Mouse (Mus musculus) heart, postnatal 0 days (tissue): ENCODE results near the gene Ston2. TPM values are rescaled to one million over a fixed set of nuclear protein-coding genes. Genes with fewer than 3 reads are reported as not detected.

Experiments used
- ATAC-seq: fragments of 200-750 bp; cut with Nextera tagmentation; 2 replicates; pipeline ENCODE4 v1.8.0; 2017; ENCODE audit warnings: low read depth, moderate number of reproducible peaks, moderate library complexity; ENCODE audit not compliant: insufficient read depth
- DNase-seq: peaks from one replicate; pipeline ENCODE4 v3.0.0-alpha.2; 2016; ENCODE audit warnings: low spot score
- H3K27ac ChIP-seq: fragments of 300-500 bp; sonication (generic); 2 replicates; pipeline ENCODE4 v1.5.1; 2014; ENCODE audit warnings: low read depth, mild to moderate bottlenecking
- H3K27me3 ChIP-seq: fragments of 300-500 bp; sonication (generic); 2 replicates; pipeline ENCODE4 v1.6.1; 2014; ENCODE audit warnings: low read length, mixed read lengths; ENCODE audit not compliant: control insufficient read depth, insufficient read depth
- H3K36me3 ChIP-seq: fragments of 300-500 bp; sonication (generic); replicated peaks from 2 replicates; pipeline ENCODE4 v1.6.1; 2014; ENCODE audit warnings: low read length, mixed read lengths; ENCODE audit not compliant: control insufficient read depth, insufficient read depth
- H3K4me1 ChIP-seq: fragments of 300-500 bp; sonication (generic); 2 replicates; pipeline ENCODE4 v1.6.1; 2014; ENCODE audit warnings: antibody characterized with exemption; ENCODE audit not compliant: control insufficient read depth, insufficient read depth
- H3K4me2 ChIP-seq: fragments of 300-500 bp; sonication (generic); 2 replicates; pipeline ENCODE4 v1.6.1; 2014; ENCODE audit warnings: low read depth, mild to moderate bottlenecking, low read length, moderate library complexity
- H3K4me3 ChIP-seq: fragments of 300-500 bp; sonication (generic); 2 replicates; pipeline ENCODE4 v1.5.1; 2014; ENCODE audit warnings: low read depth, low read length
- H3K9ac ChIP-seq: fragments of 300-500 bp; sonication (generic); replicated peaks from 2 replicates; pipeline ENCODE4 v1.6.1; 2014; ENCODE audit warnings: low read depth, low read length, mixed read lengths
- H3K9me3 ChIP-seq: fragments of 300-500 bp; sonication (generic); replicated peaks from 2 replicates; pipeline ENCODE4 v1.6.1; 2016; ENCODE audit warnings: low read length; ENCODE audit not compliant: control insufficient read depth
- CTCF ChIP-seq: IDR thresholded peaks from 2 replicates; pipeline ENCODE4 v1.5.1; 2016; ENCODE audit warnings: antibody characterized with exemption, control low read depth, low read depth
- EP300 ChIP-seq: IDR thresholded peaks from 2 replicates; pipeline ENCODE4 v1.6.1; 2016; ENCODE audit warnings: antibody characterized with exemption, low read depth
- WGBS: fragments of 180-500 bp; shearing (Covaris S2); extraction: QIAGEN DNeasy Blood & Tissue Kit; methylation state at CpG from one replicate; pipeline ENCODE4 v1.1.7; 2014; 5-methylcytosine and 5-hydroxymethylcytosine counted together
- polyA plus RNA-seq: library from polyadenylated mRNA; unstranded; fragments of >200 nt; fragmentation: Nextera tagmentation; extraction: Ambion mirVana; gene quantifications from 2 replicates; pipeline ENCODE4 v1.2.1, GENCODE M21; 2015
- total RNA-seq: library from RNA; depleted of rRNA; stranded (reverse); fragments of >200 nt; gene quantifications from 2 replicates; pipeline ENCODE4 v1.2.3, GENCODE M21; 2014; ENCODE audit warnings: low replicate concordance

The Ston2 gene
- total and polyA plus RNA-seq, 2 experiments from 2014 or later = 0.57 to 0.95 TPM

DNA sequence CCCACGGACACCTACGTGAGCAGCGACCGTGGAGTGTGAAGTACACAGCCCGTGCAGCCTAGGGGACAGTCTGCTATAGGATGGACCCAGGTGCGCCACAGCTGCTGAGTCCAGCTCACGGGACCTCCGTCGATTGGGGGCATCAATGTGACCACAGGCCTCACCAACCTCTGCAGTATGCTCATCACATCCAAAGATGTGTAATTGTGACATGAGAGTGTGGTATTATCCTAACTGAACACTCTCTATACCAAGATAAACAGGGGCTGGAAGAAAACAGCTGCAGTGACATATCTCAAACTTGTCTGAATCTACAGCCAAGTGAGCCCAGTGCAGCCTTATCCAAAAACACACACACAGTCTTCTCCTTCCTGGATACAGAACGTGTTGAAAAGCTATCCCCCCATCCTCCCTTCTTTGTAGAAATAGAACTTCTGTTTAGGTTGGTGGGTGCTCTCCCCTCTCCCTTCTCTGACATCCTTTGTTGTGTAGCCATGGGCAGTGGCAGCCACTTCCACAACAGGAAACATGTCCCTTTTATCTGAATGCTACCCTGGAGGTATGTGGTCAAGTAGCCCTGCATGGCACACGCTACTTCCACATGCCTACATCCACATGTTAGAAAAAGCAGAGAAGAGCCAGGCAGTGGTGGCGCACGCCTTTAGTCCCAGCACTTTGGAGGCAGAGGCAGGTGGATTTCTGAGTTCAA is 30.2 kb downstream of the Ston2 start:
- ATAC-seq (no peak), DNase-seq (no peak)
- Histone ChIP-seq H3K9ac (no peak overlapping the region), H3K9me3 (no peaks in the 10 kb centered on the region), H3K36me3 (no peaks in the 10 kb centered on the region), H3K27me3 (peaks cover 5% of the 10 kb centered on the region), H3K27ac (no peak overlapping the region), H3K4me3 (no peak overlapping the region), H3K4me1 (no peaks in the 10 kb centered on the region), H3K4me2 (no peak overlapping the region)
- 72% methylated on average over 13 of the region's 13 CpGs for WGBS
- TF ChIP-seq CTCF (no peak), EP300 (no peak)

DNA sequence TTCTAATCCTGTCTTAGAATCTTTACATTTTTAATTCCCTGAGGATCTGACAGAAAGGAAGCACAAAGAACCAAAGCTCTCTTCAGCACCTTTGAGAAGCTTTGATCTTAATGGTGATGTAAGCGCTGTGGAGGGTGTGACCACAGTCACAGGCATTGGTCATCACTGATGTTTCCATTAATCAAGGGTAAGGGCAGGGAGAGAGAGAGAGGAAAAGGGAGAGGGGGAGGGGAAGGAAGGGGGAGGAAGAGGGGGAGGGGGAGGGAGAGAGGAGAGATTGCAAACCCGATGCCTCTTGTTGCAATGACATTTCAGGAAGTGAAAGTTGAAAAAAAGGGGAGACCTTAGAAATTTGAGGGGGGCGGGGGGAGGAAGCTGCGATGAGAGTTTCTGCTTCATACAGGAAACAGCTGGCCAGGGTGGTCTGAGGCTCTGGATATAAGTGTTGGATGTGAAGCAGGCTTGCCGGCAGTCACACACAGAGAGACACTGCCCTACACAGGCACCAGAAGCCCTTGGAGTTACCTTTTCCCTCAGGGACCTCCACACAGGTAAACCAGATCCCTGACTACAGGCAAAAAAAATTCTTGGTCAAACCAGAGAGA is 31.5 kb downstream of the Ston2 start:
- Histone ChIP-seq H3K27ac (no peak overlapping the region), H3K4me2 (no peak overlapping the region), H3K4me3 (no peak overlapping the region), H3K9me3 (no peaks in the 10 kb centered on the region), H3K4me1 (no peaks in the 10 kb centered on the region), H3K36me3 (no peaks in the 10 kb centered on the region), H3K27me3 (peaks cover 5% of the 10 kb centered on the region; the same call in 1 of the 2 replicates), H3K9ac (no peak overlapping the region)
- ATAC-seq (peak; percentile 30; the same call in 1 of the 2 replicates), DNase-seq (no peak)
- TF ChIP-seq EP300 (no peak), CTCF (no peak)
- WGBS = 28% methylated on average over 5 of the region's 5 CpGs

DNA sequence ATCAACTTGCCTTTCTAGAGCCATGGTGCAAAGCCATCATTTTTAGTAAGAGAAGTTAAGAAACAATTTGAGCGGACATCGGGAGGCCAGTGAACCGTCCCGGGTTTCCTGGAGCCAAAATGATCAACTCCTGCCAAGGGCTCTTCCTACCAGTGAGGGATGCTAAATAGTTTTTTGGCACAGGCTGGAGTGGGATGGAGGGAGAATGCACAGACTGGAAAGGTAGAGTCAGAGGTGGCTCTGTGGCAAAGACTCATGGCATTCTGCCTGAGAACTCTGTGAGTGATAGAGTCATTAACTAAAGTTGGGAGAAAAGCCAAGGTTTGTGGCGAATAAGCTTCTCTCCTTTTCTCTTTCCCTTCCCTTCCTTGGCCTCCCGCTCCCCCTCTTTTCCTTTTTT is 33.6 kb downstream of the Ston2 start:
- Histone ChIP-seq H3K9me3 (no peaks in the 10 kb centered on the region), H3K27me3 (no peaks in the 10 kb centered on the region), H3K4me2 (no peak overlapping the region), H3K36me3 (no peaks in the 10 kb centered on the region), H3K4me3 (no peak overlapping the region), H3K9ac (no peak overlapping the region), H3K4me1 (no peaks in the 10 kb centered on the region), H3K27ac (no peak overlapping the region)
- TF ChIP-seq EP300 (no peak), CTCF (no peak)
- no peak for DNase-seq
- 61% methylated on average over 6 of the region's 6 CpGs for WGBS
- no peak for ATAC-seq

DNA sequence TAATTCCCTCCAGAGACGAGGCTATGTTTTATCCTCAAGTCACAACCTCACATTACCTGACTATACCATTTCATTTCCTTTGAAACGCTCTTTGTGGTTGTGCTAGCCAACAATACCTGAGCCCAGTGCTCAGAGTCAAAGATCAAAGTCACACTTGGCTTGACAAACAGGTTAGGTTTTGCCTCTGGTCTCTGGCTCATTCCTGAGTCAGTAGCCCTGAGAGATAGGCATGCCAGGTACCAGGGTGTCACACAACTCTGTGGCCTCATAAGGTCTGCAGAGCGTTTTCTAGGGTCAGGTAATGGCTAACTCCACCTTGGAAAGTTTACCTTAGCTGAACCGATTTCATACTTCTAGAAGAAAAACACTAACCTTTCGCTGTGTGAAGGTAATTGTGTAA is 35.5 kb downstream of the Ston2 start:
- H3K9ac ChIP-seq = no peak overlapping the region
- no peak for ATAC-seq

DNA sequence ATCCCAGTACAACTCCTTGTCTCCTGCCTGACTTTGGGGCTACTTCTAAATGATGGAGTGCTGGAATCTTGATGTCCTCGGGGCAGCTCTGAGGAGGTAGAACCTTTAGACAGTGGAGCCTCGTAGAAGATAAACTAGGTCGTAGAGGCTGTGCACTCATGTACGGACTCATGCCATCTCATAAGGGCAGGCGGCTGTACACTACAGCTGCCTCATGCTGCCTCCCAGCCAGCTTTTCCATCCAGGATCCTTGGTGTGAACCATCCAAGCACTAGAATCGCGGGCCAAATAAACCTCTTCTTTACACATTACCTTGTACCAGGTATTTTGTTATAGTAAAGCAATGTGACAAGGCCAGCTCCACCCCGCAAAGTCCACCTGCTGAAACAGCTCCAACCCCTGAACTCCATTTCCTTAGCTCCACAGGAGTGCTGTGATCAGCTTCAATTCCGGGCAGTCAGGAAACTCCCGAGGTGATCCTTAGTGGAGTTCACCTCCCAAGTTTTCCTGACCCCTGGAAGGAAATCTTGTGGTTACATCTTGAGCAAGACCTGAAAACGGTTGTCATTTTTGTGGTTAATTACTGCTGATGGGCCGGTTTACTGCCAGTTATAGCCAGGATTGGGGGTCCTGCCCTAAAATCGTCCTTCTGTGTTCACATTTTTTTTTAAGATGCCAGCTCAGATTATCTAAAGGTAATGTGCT is 36.1 kb downstream of the Ston2 start:
- H3K4me1 ChIP-seq = no peaks in the 10 kb centered on the region
- ATAC-seq (no peak), DNase-seq (no peak)
- no peak overlapping the region for H3K4me3 ChIP-seq
- WGBS = 78% methylated on average over 13 of the region's 13 CpGs
- H3K9ac ChIP-seq = no peak overlapping the region
- no peaks in the 10 kb centered on the region for H3K27me3 ChIP-seq
- no peaks in the 10 kb centered on the region for H3K36me3 ChIP-seq
- H3K9me3 ChIP-seq = no peaks in the 10 kb centered on the region
- TF ChIP-seq EP300 = no peak
- TF ChIP-seq CTCF = no peak
- no peak overlapping the region for H3K4me2 ChIP-seq
- H3K27ac ChIP-seq = no peak overlapping the region

More for the DNA sequence above, 35.5 kb downstream of the Ston2 start:
- Histone ChIP-seq H3K36me3 (no peaks in the 10 kb centered on the region), H3K9me3 (no peaks in the 10 kb centered on the region), H3K4me2 (no peak overlapping the region), H3K4me1 (no peaks in the 10 kb centered on the region), H3K27me3 (no peaks in the 10 kb centered on the region), H3K4me3 (no peak overlapping the region), H3K27ac (no peak overlapping the region)
- no peak for DNase-seq
- 80% methylated on average over 5 of the region's 5 CpGs for WGBS
- no peak for TF ChIP-seq EP300
- no peak for TF ChIP-seq CTCF
